Mouse (Mus musculus) limb, embryonic 10.5 days (tissue): Measurements from ENCODE around the gene Cnnm4. TPM values are rescaled to one million over a fixed set of nuclear protein-coding genes. Genes with fewer than 3 reads are reported as not detected.

Source experiments
- DNase-seq: peaks from one replicate; pipeline ENCODE4 v3.0.0-alpha.2; 2017; ENCODE audit warnings: low spot score
- H3K27ac ChIP-seq: fragments of 300-500 bp; sonication (generic); 2 replicates; pipeline ENCODE4 v1.5.1; 2016; ENCODE audit warnings: mild to moderate bottlenecking
- H3K27me3 ChIP-seq: fragments of 300-500 bp; sonication (generic); 2 replicates; pipeline ENCODE4 v1.6.1; 2016; ENCODE audit warnings: low read depth, mild to moderate bottlenecking; ENCODE audit not compliant: poor library complexity, severe bottlenecking
- H3K36me3 ChIP-seq: fragments of 300-500 bp; sonication (generic); 2 replicates; pipeline ENCODE4 v1.6.1; 2016; ENCODE audit warnings: mild to moderate bottlenecking, moderate library complexity
- H3K4me1 ChIP-seq: fragments of 300-500 bp; sonication (generic); 2 replicates; pipeline ENCODE4 v1.6.1; 2016
- H3K4me3 ChIP-seq: fragments of 300-500 bp; sonication (generic); 2 replicates; pipeline ENCODE4 v1.5.1; 2016; ENCODE audit warnings: mild to moderate bottlenecking, moderate library complexity
- H3K9me3 ChIP-seq: fragments of 300-500 bp; sonication (generic); replicated peaks from 2 replicates; pipeline ENCODE4 v1.6.1; 2016; ENCODE audit warnings: mild to moderate bottlenecking
- WGBS: fragments of 180-500 bp; shearing (Covaris S2); methylation state at CpG from one replicate; pipeline ENCODE4 v1.1.7; 2016; 5-methylcytosine and 5-hydroxymethylcytosine counted together
- polyA plus RNA-seq: library from polyadenylated mRNA; unstranded; fragments of >200 nt; fragmentation: Nextera tagmentation; extraction: Ambion mirVana; gene quantifications from 2 replicates; pipeline ENCODE4 v1.2.1, GENCODE M21; 2016

The Cnnm4 gene
- polyA plus RNA-seq, 1 experiment from 2014 or later, result 17.5 TPM

- 2% methylated on average over 51 of the region's 51 CpGs for WGBS
- H3K9me3 ChIP-seq, result no peaks in the 10 kb centered on the region
- H3K4me3 ChIP-seq, result peak within 1 kb of the TSS; percentile 84
- peaks cover 34% of the 10 kb centered on the region for H3K36me3 ChIP-seq
- H3K27me3 ChIP-seq, result no peaks in the 10 kb centered on the region
- peak; percentile 100 for DNase-seq
- peak within 1 kb of the TSS; percentile 93 for H3K27ac ChIP-seq
- peaks cover 33% of the 10 kb centered on the region for H3K4me1 ChIP-seq
Measured at GRCm38 (mm10) chr1:36511289-36512021, 40.0 kb downstream of the Cnnm4 start, which contains the start of gene Cnnm3. Gene Cnnm3, plus strand, starts transcription at chr1:36511867.

GRCm38 (mm10) chr1:36512089-36512965, 40.9 kb downstream of the Cnnm4 start:
- WGBS, result 11% methylated on average over 125 of the region's 126 CpGs
- peaks cover 33% of the 10 kb centered on the region for H3K4me1 ChIP-seq
- DNase-seq, result peak; percentile 73
- H3K36me3 ChIP-seq, result peaks cover 36% of the 10 kb centered on the region
- no peaks in the 10 kb centered on the region for H3K27me3 ChIP-seq
- H3K9me3 ChIP-seq, result no peaks in the 10 kb centered on the region
- peak overlapping the region; percentile 93 for H3K27ac ChIP-seq
- peak overlapping the region; percentile 84 for H3K4me3 ChIP-seq

DNA sequence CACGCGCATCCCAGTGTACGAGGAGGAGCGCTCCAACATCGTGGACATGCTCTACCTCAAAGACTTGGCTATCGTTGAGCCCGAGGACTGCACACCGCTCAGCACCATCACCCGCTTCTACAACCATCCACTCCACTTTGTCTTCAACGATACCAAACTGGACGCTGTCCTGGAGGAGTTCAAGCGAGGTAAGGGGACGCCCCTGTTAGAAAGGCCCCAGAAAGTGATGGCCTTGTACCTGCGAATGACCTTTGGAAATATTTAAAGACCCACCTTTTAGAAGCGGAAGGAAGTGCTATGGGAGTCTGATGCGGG, 41.5 kb downstream of the Cnnm4 start:
- no peaks in the 10 kb centered on the region for H3K27me3 ChIP-seq
- WGBS, result under 1% methylated on average over 16 of the region's 16 CpGs
- no peak for DNase-seq

DNA sequence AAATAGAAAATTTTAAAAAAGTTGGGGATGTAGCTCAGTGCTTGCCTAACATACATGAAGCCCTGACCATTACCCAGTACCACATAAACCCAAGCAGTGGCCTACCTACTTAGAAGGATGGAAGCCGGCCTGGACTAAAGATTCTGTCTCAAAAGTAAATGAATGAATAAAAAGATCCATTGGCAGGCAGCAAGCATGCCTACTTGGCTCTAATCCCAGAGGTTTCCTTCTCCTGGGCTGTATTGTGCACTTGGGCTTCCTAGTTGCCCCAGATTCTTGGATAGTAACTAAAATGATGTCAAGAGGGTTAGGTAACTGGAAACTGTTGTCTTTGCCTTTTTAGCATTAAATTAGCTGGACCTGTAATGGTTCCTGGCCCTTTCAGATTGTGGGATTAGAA, 41.9 kb downstream of the Cnnm4 start:
- Histone ChIP-seq H3K36me3 (peaks cover 41% of the 10 kb centered on the region), H3K27me3 (no peaks in the 10 kb centered on the region), H3K4me3 (peak overlapping the region; percentile 84), H3K27ac (no peak overlapping the region), H3K4me1 (peaks cover 33% of the 10 kb centered on the region), H3K9me3 (no peaks in the 10 kb centered on the region)
- WGBS, result 8% methylated on average over 1 of the region's 1 CpGs
- no peak for DNase-seq

More for the DNA sequence above, 41.5 kb downstream of the Cnnm4 start:
- Histone ChIP-seq H3K4me1 (peaks cover 33% of the 10 kb centered on the region), H3K9me3 (no peaks in the 10 kb centered on the region), H3K4me3 (peak overlapping the region; percentile 84), H3K36me3 (peaks cover 37% of the 10 kb centered on the region), H3K27ac (peak overlapping the region; percentile 93)

DNA sequence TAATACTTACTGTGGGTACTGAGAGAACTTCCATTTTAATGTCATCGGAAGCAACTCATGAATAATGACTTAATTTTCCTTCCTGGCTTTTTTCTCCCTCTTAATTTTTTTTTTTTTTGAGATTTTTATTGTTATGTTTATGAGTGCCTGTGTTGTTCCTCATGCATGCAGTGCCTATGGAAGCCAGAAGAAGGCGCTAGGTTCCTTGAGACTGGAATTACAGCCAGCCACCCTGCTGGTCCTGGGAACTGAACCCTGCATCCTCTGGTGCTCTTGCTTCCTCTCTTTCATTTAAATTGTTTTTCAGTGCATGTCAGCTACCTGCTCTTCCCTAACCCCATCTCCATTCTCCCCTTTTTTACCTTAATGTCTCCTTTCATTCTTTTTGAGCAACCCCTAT, 42.3 kb downstream of the Cnnm4 start:
- H3K27me3 ChIP-seq, result no peaks in the 10 kb centered on the region
- H3K36me3 ChIP-seq, result peaks cover 45% of the 10 kb centered on the region
- peak overlapping the region; percentile 84 for H3K4me3 ChIP-seq

DNA sequence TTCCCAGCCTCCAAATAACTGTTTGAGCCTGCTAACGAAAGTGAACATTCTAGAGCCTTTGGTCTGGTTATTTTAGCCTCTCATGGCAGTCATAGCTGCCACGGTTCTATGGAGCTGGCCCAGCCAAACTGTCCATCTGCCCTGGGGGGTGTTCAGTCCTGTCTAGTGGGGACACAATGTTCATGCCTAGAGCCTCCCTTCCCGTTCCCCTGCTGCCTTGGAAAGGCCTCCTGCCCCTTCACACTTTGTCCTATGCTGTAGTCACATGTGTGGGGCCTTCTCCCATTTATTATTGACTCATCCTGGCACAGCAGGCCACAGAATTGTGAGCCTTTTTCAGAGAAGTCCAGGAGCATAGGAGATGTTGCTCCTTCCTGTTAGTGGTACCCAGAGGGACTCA, 46.8 kb downstream of the Cnnm4 start:
- Histone ChIP-seq H3K4me3 (no peak overlapping the region), H3K4me1 (peaks cover 21% of the 10 kb centered on the region), H3K27me3 (no peaks in the 10 kb centered on the region), H3K9me3 (no peaks in the 10 kb centered on the region), H3K27ac (no peak overlapping the region), H3K36me3 (peaks cover 89% of the 10 kb centered on the region)
- 88% methylated on average over 3 of the region's 3 CpGs for WGBS
- DNase-seq, result no peak

More for the DNA sequence above, 42.3 kb downstream of the Cnnm4 start:
- WGBS, result 40% methylated on average over 2 of the region's 2 CpGs
- peak; percentile 47 for DNase-seq
- Histone ChIP-seq H3K27ac (no peak overlapping the region), H3K9me3 (no peaks in the 10 kb centered on the region), H3K4me1 (peaks cover 33% of the 10 kb centered on the region)

GRCm38 (mm10) chr1:36519626-36520025, 48.2 kb downstream of the Cnnm4 start:
- Histone ChIP-seq H3K36me3 (peaks cover 96% of the 10 kb centered on the region), H3K4me1 (peaks cover 7% of the 10 kb centered on the region), H3K27me3 (no peaks in the 10 kb centered on the region), H3K4me3 (no peak overlapping the region), H3K27ac (no peak overlapping the region), H3K9me3 (no peaks in the 10 kb centered on the region)
- DNase-seq, result no peak
- WGBS, result 84% methylated on average over 11 of the region's 11 CpGs

GRCm38 (mm10) chr1:36522210-36522609, 50.8 kb downstream of the Cnnm4 start:
- DNase-seq, result no peak
- no peaks in the 10 kb centered on the region for H3K27me3 ChIP-seq
- WGBS, result 94% methylated on average over 7 of the region's 7 CpGs
- H3K27ac ChIP-seq, result no peak overlapping the region
- H3K9me3 ChIP-seq, result no peaks in the 10 kb centered on the region
- H3K4me1 ChIP-seq, result no peaks in the 10 kb centered on the region
- H3K4me3 ChIP-seq, result no peak overlapping the region
- peaks cover 98% of the 10 kb centered on the region for H3K36me3 ChIP-seq

DNA sequence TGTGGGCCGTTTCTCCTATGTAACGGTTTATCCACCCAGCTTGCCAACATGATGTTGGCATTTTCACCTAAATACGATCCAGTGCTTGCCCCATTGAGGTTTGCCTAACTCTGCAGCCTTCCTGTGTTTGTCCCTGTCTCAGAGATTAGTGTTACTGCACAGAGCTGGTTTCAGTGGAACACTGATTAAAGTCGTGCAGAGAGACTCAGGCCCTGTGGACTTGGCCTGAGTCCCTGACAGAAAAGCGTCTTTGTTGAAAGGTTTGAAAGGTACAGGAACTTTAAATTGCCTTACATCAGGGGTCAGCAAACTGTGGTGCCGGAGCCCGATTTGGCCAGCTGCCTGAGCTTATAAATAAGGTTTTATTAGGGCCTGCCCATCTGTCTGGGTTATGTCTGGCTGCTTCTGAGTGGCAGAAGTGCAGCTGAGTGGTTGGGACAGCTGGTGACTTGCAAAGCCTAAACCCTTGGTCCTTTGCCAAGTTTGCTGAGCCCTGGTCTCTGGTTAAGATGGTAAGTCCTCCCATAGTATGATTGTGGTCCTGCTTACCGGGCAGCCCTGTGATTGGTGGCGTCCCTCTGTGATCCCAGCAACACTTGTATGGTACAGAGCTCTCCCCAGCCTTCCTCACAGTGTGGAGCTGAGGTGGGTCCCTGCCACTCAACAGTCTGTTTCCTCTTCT, 52.1 kb downstream of the Cnnm4 start:
- H3K4me1 ChIP-seq, result no peaks in the 10 kb centered on the region
- no peaks in the 10 kb centered on the region for H3K9me3 ChIP-seq
- no peak for DNase-seq
- peaks cover 92% of the 10 kb centered on the region for H3K36me3 ChIP-seq
- no peak overlapping the region for H3K27ac ChIP-seq
- no peak overlapping the region for H3K4me3 ChIP-seq
- H3K27me3 ChIP-seq, result no peaks in the 10 kb centered on the region
- WGBS, result 88% methylated on average over 9 of the region's 9 CpGs

- Histone ChIP-seq H3K27ac (no peak overlapping the region), H3K9me3 (no peaks in the 10 kb centered on the region), H3K4me1 (no peaks in the 10 kb centered on the region), H3K4me3 (no peak overlapping the region), H3K36me3 (peaks cover 89% of the 10 kb centered on the region), H3K27me3 (no peaks in the 10 kb centered on the region)
- DNase-seq, result no peak
- WGBS, result 97% methylated on average over 5 of the region's 5 CpGs
Measured at GRCm38 (mm10) chr1:36524058-36524457, 52.6 kb downstream of the Cnnm4 start.

- Histone ChIP-seq H3K27me3 (no peaks in the 10 kb centered on the region), H3K27ac (no peak overlapping the region), H3K9me3 (no peaks in the 10 kb centered on the region), H3K4me3 (no peak overlapping the region), H3K4me1 (no peaks in the 10 kb centered on the region), H3K36me3 (peaks cover 78% of the 10 kb centered on the region)
- no peak for DNase-seq
- 91% methylated on average over 12 of the region's 12 CpGs for WGBS
Measured at GRCm38 (mm10) chr1:36525774-36526173, 54.4 kb downstream of the Cnnm4 start.

- H3K36me3 ChIP-seq, result peaks cover 77% of the 10 kb centered on the region
- WGBS, result 92% methylated on average over 10 of the region's 10 CpGs
- no peak overlapping the region for H3K27ac ChIP-seq
- no peaks in the 10 kb centered on the region for H3K9me3 ChIP-seq
- no peak overlapping the region for H3K4me3 ChIP-seq
- no peaks in the 10 kb centered on the region for H3K4me1 ChIP-seq
- DNase-seq, result no peak
- H3K27me3 ChIP-seq, result no peaks in the 10 kb centered on the region
Measured at GRCm38 (mm10) chr1:36526903-36527302, 55.5 kb downstream of the Cnnm4 start.

GRCm38 (mm10) chr1:36528351-36528750, 56.9 kb downstream of the Cnnm4 start:
- no peak overlapping the region for H3K27ac ChIP-seq
- DNase-seq, result no peak
- 77% methylated on average over 1 of the region's 1 CpGs for WGBS
- H3K9me3 ChIP-seq, result no peaks in the 10 kb centered on the region
- H3K27me3 ChIP-seq, result no peaks in the 10 kb centered on the region
- H3K4me1 ChIP-seq, result no peaks in the 10 kb centered on the region
- H3K4me3 ChIP-seq, result no peak overlapping the region
- H3K36me3 ChIP-seq, result peaks cover 63% of the 10 kb centered on the region
